Mouse (Mus musculus) megakaryocyte, embryonic 14.5 days (primary cell): ENCODE results near the gene Noct. TPM values are rescaled to one million over a fixed set of nuclear protein-coding genes. Genes with fewer than 3 reads are reported as not detected.

Source experiments
- H3K27me3 ChIP-seq: replicated peaks from 2 replicates; pipeline ENCODE3; 2012; ENCODE audit warnings: inconsistent platforms
- H3K36me3 ChIP-seq: replicated peaks from 2 replicates; pipeline ENCODE3; 2012; ENCODE audit warnings: low read length, inconsistent platforms, mixed read lengths
- H3K4me1 ChIP-seq: 2 replicates; pipeline ENCODE4 v1.6.1; 2012; ENCODE audit warnings: inconsistent platforms
- H3K4me3 ChIP-seq: replicated peaks from 2 replicates; pipeline ENCODE3; 2012; ENCODE audit warnings: moderate library complexity, mild to moderate bottlenecking, inconsistent platforms
- H3K9me3 ChIP-seq: 2 replicates; pipeline ENCODE4 v1.6.1; 2012; ENCODE audit warnings: inconsistent platforms
- FLI1 ChIP-seq: IDR thresholded peaks from 2 replicates; pipeline ENCODE4 v1.6.1; 2012; ENCODE audit warnings: low read length, inconsistent platforms, mixed read lengths
- GATA1 ChIP-seq: IDR thresholded peaks from 3 replicates; pipeline ENCODE4 v1.6.1; 2012; ENCODE audit warnings: mixed read lengths, low read length, inconsistent platforms, borderline replicate concordance
- polyA plus RNA-seq: library from polyadenylated mRNA; stranded (reverse); fragments of >175 nt; gene quantifications from 2 replicates; pipeline ENCODE4 v1.2.3, GENCODE M21; 2012; ENCODE audit warnings: low replicate concordance; ENCODE audit not compliant: insufficient read depth

The Noct gene
- polyA plus RNA-seq, 1 experiment: 4.9 TPM

DNA sequence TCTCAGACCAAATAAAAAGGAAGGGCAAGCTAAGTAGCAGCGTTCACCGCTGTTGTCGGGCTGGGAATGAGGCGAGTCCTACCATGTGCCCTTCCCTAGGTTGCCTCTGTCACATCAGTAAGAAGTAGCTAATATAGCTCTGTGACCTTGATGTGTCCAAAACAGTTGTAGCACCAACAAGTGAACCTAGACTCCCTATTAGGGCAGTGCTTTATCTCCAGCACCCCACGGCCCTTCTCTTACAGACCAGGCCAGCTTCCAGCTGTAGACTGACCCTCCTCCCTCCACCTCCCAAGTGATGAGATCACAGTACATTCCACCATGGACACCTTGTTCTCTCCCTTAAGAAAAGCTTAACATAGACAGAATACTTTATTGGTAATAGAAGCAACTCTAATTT lies 33.8 kb downstream of the Noct start:
- Histone ChIP-seq H3K36me3 (peaks cover 100% of the 10 kb centered on the region), H3K4me1 (0 out of 2 replicates have a peak, but pooled peaks cover 4% of the 10 kb centered on the region), H3K27me3 (no peaks in the 10 kb centered on the region), H3K9me3 (no peaks in the 10 kb centered on the region), H3K4me3 (no peak overlapping the region)
- TF ChIP-seq FLI1 (no peak), GATA1 (no peak)

- H3K4me1 ChIP-seq: no peaks in the 10 kb centered on the region
- peaks cover 96% of the 10 kb centered on the region for H3K36me3 ChIP-seq
Measured at GRCm38 (mm10) chr3:51262942-51263341, 38.7 kb downstream of the Noct start.

DNA sequence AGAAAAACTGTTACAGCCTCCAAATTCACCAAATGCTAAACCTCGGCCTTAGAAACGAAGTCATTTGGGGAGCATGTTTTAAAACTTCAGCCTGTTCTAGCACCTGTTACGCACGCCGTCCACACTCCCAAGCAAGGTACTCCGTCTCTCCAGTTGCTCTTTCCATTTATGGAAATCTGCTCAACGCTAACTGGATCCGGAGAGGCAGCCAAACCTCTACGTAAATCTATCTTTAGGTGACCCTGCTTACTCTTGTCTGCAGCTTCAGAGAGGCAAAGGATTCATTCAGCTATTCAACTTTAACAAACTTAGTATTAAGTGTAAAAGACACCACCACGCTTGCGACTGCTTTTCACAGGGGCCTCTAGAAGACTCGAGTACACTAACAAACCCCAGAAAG lies 44.2 kb downstream of the Noct start:
- no peaks in the 10 kb centered on the region for H3K9me3 ChIP-seq
- TF ChIP-seq GATA1 (no peak), FLI1 (no peak)
- peaks cover 51% of the 10 kb centered on the region for H3K36me3 ChIP-seq
- H3K27me3 ChIP-seq: no peaks in the 10 kb centered on the region
- H3K4me3 ChIP-seq: no peak overlapping the region
- H3K4me1 ChIP-seq: peaks cover 44% of the 10 kb centered on the region

More at GRCm38 (mm10) chr3:51262942-51263341, 38.7 kb downstream of the Noct start:
- Histone ChIP-seq H3K27me3 (no peaks in the 10 kb centered on the region), H3K9me3 (no peaks in the 10 kb centered on the region), H3K4me3 (no peak overlapping the region)
- TF ChIP-seq GATA1: no peak
- no peak for TF ChIP-seq FLI1

- H3K4me3 ChIP-seq: peak overlapping the region; percentile 78
- H3K36me3 ChIP-seq: peaks cover 38% of the 10 kb centered on the region
- H3K9me3 ChIP-seq: no peaks in the 10 kb centered on the region
- no peaks in the 10 kb centered on the region for H3K27me3 ChIP-seq
- TF ChIP-seq GATA1: no peak
- H3K4me1 ChIP-seq: peaks cover 51% of the 10 kb centered on the region
Measured at GRCm38 (mm10) chr3:51270069-51270817, 46.0 kb downstream of the Noct start.

- Histone ChIP-seq H3K4me3 (peak overlapping the region; percentile 97), H3K4me1 (peaks cover 47% of the 10 kb centered on the region), H3K9me3 (no peaks in the 10 kb centered on the region), H3K36me3 (peaks cover 13% of the 10 kb centered on the region), H3K27me3 (no peaks in the 10 kb centered on the region)
- TF ChIP-seq GATA1: no peak
- no peak for TF ChIP-seq FLI1
Measured at GRCm38 (mm10) chr3:51275956-51276398, 51.7 kb downstream of the Noct start.

DNA sequence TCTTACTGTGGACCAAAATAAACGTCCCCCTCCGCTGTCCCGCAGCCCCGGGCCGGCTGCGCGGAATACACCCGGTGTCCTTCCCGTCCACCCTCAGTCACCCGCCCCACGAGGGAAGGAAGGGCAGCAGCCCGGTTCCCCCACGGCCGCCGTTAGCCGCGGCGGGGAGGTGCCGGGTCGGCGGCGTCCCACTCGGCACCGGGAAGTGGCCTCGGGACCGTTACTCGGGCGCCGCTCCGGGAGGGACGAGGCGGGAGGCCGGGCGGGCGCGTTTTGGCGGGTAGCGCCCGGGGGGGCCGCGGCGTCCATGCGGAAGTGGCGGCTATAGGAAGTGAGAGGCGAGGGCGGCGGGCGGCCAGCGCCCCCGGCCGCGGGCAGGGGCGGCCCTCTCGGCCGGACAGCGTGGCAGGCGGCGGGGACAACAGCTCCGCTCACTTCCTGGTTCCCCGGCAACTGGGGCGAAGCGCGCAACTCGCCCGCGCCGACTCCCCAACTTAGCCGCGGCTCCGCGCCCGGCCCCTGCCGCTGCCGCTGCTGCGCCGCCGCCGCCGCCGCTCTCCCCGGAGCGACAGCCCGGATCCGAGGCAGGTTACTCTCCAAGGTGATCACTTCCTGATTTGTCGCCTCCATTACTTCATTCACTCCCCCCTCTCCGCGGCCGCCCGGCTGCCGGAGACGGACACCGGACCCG lies 52.3 kb downstream of the Noct start:
- peaks cover 13% of the 10 kb centered on the region for H3K36me3 ChIP-seq
- no peaks in the 10 kb centered on the region for H3K9me3 ChIP-seq
- peaks cover 41% of the 10 kb centered on the region for H3K4me1 ChIP-seq
- H3K27me3 ChIP-seq: no peaks in the 10 kb centered on the region
- TF ChIP-seq GATA1 (no peak), FLI1 (no peak)
- peak overlapping the region; percentile 97 for H3K4me3 ChIP-seq

GRCm38 (mm10) chr3:51277201-51278150 lies 53.2 kb downstream of the Noct start:
- TF ChIP-seq FLI1: no peak
- no peak for TF ChIP-seq GATA1
- Histone ChIP-seq H3K4me1 (peaks cover 33% of the 10 kb centered on the region), H3K27me3 (no peaks in the 10 kb centered on the region), H3K4me3 (peak overlapping the region; percentile 97), H3K9me3 (no peaks in the 10 kb centered on the region), H3K36me3 (peaks cover 17% of the 10 kb centered on the region)

DNA sequence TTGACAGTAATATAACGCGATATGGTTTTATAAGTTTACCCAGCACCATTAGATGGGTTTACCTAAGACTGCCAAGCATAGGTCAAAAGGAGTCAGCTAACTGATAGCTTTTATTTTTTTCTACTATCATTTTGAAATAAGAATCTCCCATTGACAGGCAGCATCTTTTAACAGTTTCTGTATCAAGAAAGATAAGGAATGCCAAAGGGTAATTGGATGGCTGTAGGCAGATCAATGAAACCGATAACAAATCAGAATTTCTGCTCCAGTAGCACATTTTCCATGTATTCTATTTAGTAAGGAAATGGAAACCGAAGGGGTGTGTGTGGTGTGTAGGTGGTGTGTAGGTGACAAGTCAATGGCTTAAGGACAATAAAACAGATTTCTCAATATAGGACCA lies 54.2 kb downstream of the Noct start:
- no peaks in the 10 kb centered on the region for H3K27me3 ChIP-seq
- no peak for TF ChIP-seq FLI1
- TF ChIP-seq GATA1: no peak
- peaks cover 29% of the 10 kb centered on the region for H3K4me1 ChIP-seq
- no peaks in the 10 kb centered on the region for H3K9me3 ChIP-seq
- peaks cover 19% of the 10 kb centered on the region for H3K36me3 ChIP-seq
- no peak overlapping the region for H3K4me3 ChIP-seq

GRCm38 (mm10) chr3:51281727-51282126 lies 57.5 kb downstream of the Noct start:
- H3K4me3 ChIP-seq: no peak overlapping the region
- no peaks in the 10 kb centered on the region for H3K9me3 ChIP-seq
- peaks cover 44% of the 10 kb centered on the region for H3K36me3 ChIP-seq
- H3K4me1 ChIP-seq: peaks cover 24% of the 10 kb centered on the region
- no peaks in the 10 kb centered on the region for H3K27me3 ChIP-seq
- TF ChIP-seq FLI1 (no peak), GATA1 (no peak)
